Mouse (Mus musculus) MN1 (cell line): ENCODE results near the gene Ppox.
"Not testable (repeated sequence)": the region's sequence is repeated elsewhere in the genome, so short reads cannot be mapped to it uniquely, and the experiment has no call there.

ENCODE experiments used
- DNase-seq: peaks from one replicate; pipeline ENCODE4 v3.0.0-alpha.2; 2016; ENCODE audit warnings: low spot score

Gene Ppox

DNA sequence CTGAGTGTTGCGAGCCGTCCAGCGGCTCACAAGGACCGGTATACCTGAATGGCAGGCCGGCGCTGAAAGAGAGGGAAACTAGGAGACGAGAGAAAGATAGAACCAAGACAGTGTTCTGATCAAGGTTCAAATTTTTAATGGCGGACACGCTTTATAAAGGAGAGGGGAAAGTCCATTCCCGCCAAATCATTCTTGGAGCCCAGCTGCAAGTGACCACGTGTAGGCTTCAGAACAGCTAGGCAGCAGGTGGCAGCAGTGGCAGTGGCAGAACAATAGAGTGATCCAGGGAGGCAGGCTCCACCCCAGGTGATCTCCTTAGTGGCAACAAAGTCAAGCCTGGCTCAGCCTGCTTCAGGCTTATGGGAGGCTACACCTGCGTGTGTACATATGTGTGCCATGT, 39.0 kb downstream of the Ppox start:
- not testable (repeated sequence) for DNase-seq

GRCm38 (mm10) chr1:171240911-171241310, 40.1 kb downstream of the Ppox start:
- DNase-seq: no peak

DNA sequence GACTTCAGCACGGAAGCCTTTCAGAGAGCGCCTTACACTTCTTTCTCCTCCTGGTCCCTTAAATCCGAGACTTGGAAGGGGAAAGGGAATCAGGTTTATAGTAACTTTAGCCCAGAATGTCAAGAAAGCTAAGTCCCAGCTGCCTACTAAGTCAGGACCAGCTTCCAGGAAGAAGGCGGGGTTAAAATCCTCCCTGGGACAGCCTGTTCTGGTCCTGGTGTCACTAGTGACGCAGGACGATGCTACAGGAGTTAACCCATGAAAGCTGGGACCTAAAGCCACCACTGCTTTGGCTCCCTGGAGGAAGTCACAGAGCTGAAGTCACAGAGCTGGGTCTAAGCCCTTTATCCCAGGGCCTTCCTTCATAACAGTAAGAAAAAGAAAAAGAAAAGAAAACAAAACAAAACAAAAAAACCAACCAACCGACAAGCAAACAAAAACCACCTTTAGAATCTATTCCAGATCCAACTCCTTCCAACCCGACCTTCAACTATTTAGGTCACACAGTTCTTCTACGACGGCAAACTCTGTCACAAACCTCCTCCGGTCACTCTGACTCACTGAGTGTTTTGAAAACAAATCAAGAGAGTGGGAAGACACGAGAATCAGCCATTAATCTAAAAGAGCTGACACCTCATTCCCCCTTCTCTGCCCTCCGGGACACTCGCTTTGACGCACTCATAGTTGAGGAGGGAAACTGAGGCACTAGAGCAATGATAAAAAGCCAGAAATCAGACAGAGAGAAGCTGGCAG, 40.8 kb downstream of the Ppox start:
- no peak for DNase-seq

- peak; percentile 59 for DNase-seq
Measured at GRCm38 (mm10) chr1:171238463-171238862, 42.5 kb downstream of the Ppox start.

DNA sequence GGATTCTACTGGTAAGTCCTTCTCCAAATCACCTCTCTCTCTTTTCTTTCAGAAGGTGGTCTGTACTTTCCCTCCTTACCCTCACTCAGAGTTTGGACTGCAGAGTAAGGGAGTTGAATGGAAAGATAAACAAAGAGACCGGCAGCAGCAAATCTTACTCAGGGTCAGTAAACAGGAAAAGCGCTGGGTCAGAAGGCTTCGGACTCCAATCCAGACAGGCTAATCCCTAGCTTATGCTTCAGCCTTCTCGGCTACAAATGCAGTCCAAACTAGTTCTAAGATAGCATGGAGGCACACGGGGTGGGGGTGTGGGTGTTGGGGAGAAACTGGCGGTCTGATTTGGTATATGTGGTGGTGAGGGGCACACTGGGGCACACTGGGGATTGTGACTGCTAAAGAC, 43.5 kb downstream of the Ppox start:
- no peak for DNase-seq

DNA sequence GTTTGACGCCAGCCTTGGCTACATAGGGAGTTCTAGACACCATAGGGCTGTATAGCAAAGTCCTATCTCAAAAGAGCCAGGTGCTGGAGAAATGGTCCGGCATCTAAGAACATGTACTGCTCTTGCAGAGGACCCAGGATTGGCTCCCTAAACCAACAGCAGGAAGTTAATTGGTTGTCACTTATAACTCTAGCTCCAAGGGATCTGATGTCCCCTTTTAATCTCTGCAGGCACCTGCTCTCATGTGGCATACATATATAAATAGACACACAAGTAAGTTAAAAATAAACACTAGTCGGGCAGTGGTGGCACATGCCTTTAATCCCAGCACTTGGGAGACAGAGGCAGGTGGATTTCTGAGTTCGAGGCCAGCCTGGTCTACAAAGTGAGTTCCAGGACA, 45.2 kb downstream of the Ppox start:
- no peak for DNase-seq

DNA sequence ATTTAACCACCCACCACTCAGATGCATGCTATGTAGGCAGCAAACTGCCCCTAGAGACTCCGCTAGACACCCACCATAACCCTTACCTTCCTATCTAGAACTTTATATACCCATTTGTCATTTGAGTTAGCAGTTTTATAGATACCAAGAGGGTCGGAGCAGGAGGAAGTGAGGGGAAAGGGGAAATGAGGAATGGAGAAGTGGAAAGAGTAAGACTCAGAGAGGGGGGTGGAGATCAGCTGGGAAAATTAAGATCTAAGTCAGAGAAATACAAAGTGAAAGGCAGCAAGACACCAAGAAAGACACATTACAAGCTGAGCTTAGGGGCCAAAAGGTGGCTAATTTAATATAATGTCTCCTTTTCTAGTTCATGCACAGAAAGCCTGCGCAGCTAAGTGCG, 46.4 kb downstream of the Ppox start:
- DNase-seq: no peak

GRCm38 (mm10) chr1:171234126-171234525, 46.9 kb downstream of the Ppox start, which contains the start of gene Fcer1g:
Fcer1g (minus strand) TSS chr1:171234365.
- DNase-seq: no peak

DNA sequence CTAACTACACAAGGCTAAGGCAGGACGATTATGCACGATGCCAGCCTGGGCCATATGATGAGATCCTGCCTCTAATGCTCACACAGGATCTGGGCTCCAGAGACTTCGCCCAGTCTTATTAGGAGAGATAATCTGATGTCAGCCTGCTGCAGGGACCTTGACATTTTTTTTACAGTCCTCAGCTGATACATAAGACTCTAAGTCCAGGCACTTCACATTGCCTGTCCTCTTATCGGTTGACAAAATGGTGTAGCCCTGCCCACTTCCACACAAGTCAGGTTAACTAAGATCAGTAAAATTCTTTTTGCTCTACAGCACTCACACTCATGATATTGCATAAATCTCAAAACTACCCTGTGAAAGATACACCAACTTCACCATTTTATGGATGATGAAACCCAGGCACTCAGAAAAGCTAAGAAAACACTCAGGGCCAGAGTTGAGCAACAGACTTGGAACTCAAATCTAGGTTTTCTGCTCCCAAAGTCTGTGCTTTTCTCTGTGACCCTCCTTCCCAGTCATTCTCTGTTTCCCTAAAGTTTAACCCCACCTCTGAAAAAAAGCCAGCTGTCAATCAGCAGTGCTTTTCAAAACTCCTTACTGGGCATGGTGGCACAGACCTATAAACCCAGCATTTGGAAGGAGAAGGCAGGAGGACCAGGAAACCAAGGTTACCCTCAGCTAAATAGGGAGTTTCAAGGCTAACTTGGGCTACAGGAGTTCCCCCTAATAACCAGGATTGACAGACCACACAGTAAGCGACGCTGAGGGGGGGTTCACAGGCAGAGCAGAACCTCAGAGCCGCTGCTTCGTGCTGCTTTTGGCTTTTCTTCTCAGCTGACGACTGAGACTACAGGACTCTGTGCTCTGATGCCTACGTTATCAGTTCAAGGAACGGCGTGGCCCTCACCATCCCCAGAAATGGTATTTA, 47.9 kb downstream of the Ppox start:
- no peak for DNase-seq

GRCm38 (mm10) chr1:171232348-171232747, 48.6 kb downstream of the Ppox start:
- DNase-seq: no peak

DNA sequence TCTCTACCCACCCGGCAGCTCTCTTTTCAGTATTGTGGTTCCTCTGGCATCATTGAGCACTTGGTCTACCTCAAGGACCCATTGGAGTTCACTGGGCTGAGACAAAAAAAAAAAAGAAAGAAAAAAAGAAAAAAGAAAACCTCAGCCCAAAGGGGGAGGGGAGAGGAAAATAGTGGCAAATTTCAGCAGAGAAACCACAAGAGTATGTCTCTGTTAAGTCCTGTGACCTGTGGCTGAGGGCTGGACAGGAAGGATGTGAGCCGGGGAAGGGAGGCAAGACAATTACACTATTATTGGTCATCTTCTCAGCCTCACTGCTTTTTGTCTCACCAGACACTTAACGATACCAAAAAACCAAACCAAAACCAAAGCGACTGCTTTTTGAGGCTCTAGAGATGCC, 49.1 kb downstream of the Ppox start:
- DNase-seq: no peak

DNA sequence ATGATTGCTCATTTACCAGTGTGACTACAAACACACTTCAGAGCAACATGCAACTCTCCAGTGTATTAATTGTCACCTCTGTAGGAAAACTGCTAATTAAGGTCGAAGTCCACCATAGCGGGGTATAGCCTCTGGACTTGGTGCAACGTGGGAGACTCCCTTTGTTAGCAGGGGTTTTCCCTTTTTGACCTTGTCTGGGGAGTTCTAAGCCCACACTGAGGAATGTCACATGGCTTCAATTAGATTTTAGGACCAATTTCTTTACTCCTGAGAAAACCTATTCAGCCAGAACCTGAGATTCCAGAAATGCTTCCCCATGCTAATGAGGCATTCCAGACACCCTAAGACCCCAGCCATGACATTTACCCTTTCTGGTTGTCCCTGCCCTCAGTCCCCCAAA, 50.8 kb downstream of the Ppox start:
- no peak for DNase-seq

- DNase-seq: no peak
Measured at GRCm38 (mm10) chr1:171229750-171230149, 51.2 kb downstream of the Ppox start.

- no peak for DNase-seq
Measured at GRCm38 (mm10) chr1:171227879-171228278, 53.1 kb downstream of the Ppox start.

DNA sequence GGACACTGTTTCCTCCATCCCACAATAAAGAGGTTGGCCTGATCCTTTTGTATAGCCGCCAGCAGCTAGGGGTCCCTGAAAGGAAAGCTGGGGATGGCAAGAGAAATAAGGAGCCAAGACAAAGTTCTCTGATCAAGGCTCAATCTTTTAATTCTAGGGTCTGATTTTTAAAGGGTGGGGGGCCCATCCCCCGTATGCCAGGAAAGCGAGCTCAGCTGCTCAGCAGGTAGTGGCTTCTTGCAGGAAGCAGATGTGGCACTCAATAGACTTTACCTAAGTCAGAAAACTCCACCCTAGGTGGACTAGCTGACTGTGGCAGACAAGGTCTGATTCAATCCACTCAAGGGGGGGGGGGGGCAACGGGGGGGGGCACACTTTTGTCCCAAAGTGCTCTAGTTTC, 54.2 kb downstream of the Ppox start:
- no peak for DNase-seq
